Mouse (Mus musculus) hindbrain, embryonic 14.5 days (tissue): ENCODE results near the gene Them7. TPM values are rescaled to one million over a fixed set of nuclear protein-coding genes. Genes with fewer than 3 reads are reported as not detected.

ENCODE experiments used
- ATAC-seq: fragments of 200-750 bp; cut with Nextera tagmentation; 2 replicates; pipeline ENCODE4 v1.8.0; 2017; ENCODE audit warnings: moderate number of reproducible peaks, mild to moderate bottlenecking, moderate TSS enrichment, moderate library complexity; ENCODE audit not compliant: low FRiP score
- DNase-seq: peaks from one replicate; pipeline ENCODE4 v3.0.0-alpha.2; 2015; ENCODE audit warnings: low spot score
- H3K27ac ChIP-seq: fragments of 300-500 bp; sonication (generic); 2 replicates; pipeline ENCODE4 v1.5.1; 2014; ENCODE audit warnings: mild to moderate bottlenecking, moderate library complexity
- H3K27me3 ChIP-seq: fragments of 300-500 bp; sonication (generic); 2 replicates; pipeline ENCODE4 v1.6.1; 2014; ENCODE audit warnings: mild to moderate bottlenecking, low read length, mixed read lengths; ENCODE audit not compliant: control insufficient read depth, insufficient read depth
- H3K36me3 ChIP-seq: fragments of 300-500 bp; sonication (generic); replicated peaks from 2 replicates; pipeline ENCODE4 v1.6.1; 2014; ENCODE audit not compliant: control insufficient read depth, insufficient read depth
- H3K4me1 ChIP-seq: fragments of 300-500 bp; sonication (generic); replicated peaks from 2 replicates; pipeline ENCODE4 v1.6.1; 2014; ENCODE audit warnings: antibody characterized with exemption, low read length, mixed read lengths; ENCODE audit not compliant: control insufficient read depth, insufficient read depth
- H3K4me2 ChIP-seq: fragments of 300-500 bp; sonication (generic); replicated peaks from 2 replicates; pipeline ENCODE4 v1.6.1; 2014; ENCODE audit warnings: mild to moderate bottlenecking, moderate library complexity
- H3K4me3 ChIP-seq: fragments of 300-500 bp; sonication (generic); replicated peaks from 2 replicates; pipeline ENCODE4 v1.5.1; 2014; ENCODE audit warnings: mild to moderate bottlenecking, low read length
- H3K9ac ChIP-seq: fragments of 300-500 bp; sonication (generic); 2 replicates; pipeline ENCODE4 v1.6.1; 2014
- H3K9me3 ChIP-seq: fragments of 300-500 bp; sonication (generic); 2 replicates; pipeline ENCODE4 v1.6.1; 2016; ENCODE audit warnings: low read length; ENCODE audit not compliant: control insufficient read depth
- WGBS: fragments of 180-500 bp; shearing (Covaris S2); extraction: QIAGEN DNeasy Blood & Tissue Kit; methylation state at CpG from one replicate; pipeline ENCODE4 v1.1.7; 2014; 5-methylcytosine and 5-hydroxymethylcytosine counted together
- polyA plus RNA-seq: library from polyadenylated mRNA; unstranded; fragments of >200 nt; fragmentation: Nextera tagmentation; extraction: Ambion mirVana; gene quantifications from 2 replicates; pipeline ENCODE4 v1.2.1, GENCODE M21; 2014

Them7 gene
- polyA plus RNA-seq, result not detected in 2 replicates

DNA sequence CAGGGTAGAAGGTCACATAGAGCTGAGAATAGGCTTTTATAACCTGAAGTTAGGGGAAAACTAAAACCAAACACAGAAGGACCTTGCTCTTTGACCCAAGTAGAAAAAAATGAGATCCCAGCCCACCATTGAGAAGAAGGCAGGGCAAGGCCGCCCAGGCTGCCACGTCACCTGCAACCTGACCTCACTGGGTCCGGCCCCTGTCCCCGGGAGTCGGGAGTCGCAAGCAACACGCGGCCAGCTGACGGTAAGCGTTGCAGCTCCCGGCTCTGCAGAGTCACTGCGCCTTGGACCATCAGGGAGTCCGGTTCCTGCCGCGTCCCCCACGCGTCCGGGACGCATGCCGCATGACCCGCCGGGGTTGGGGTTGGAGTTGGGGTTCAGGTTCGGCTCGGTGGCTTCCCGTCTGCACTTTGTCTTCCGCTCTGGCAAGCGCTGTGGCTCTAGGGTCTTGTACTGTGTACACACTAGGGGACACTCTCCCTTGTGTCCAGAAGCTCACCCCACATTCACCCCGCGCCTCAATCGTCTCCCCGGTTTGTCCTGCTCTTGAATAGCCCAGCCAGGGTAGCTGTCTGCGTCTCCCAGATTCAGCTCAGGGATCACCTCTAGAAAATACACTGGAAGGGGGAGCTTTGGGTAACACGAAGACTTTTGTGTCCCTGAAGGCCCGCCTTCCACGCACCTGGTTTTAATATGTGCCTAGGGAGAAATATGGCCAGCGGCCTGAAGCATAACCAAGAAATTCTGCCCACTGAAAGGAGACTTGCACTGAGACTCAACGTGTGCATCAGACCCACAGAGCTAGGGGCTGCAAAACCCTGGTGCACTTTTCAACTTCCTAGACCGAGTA, at the start of gene Them7:
Gene Them7 (plus strand): TSS at position 187 of the 853 bp plus-strand sequence.
- Histone ChIP-seq H3K4me1 (peaks cover 6% of the 10 kb centered on the region; the same call in 1 of the 2 replicates), H3K9ac (0 out of 2 replicates have a peak within 1 kb of the TSS, but pooled peaks have one; percentile 13), H3K4me3 (peak within 1 kb of the TSS; percentile 28), H3K4me2 (peak within 1 kb of the TSS; percentile 53), H3K36me3 (no peaks in the 10 kb centered on the region), H3K9me3 (no peaks in the 10 kb centered on the region), H3K27ac (no peak within 1 kb of the TSS), H3K27me3 (peaks cover 26% of the 10 kb centered on the region)
- no peak for ATAC-seq
- WGBS, result 4% methylated on average over 38 of the region's 38 CpGs
- no peak for DNase-seq

DNA sequence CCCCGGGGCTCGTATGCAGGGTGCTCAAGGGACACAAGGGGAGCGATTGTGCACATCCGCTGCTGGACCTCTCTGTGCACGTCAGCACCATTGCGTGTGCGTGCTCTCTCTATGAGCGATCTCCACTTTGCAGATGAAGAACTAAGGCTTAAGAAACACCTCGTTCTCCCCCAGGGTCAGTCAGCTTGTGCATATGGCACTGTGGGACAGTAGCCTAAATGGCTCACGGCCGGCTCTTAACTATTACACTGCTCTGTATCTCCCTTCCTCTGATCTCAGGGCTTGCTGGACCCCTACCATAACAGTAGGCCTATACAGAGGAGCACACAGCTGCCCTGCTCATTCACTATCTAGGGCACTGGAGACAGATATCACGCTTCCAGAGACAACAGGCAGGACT, 45.2 kb upstream of the Them7 start:
- Histone ChIP-seq H3K9ac (no peak overlapping the region), H3K4me3 (no peak overlapping the region), H3K36me3 (no peaks in the 10 kb centered on the region), H3K4me1 (no peaks in the 10 kb centered on the region), H3K9me3 (no peaks in the 10 kb centered on the region), H3K4me2 (no peak overlapping the region), H3K27me3 (no peaks in the 10 kb centered on the region), H3K27ac (no peak overlapping the region)
- no peak for DNase-seq
- no peak for ATAC-seq
- WGBS, result 94% methylated on average over 12 of the region's 12 CpGs

- Histone ChIP-seq H3K4me1 (no peaks in the 10 kb centered on the region), H3K9me3 (no peaks in the 10 kb centered on the region), H3K4me3 (no peak overlapping the region), H3K36me3 (no peaks in the 10 kb centered on the region), H3K4me2 (no peak overlapping the region), H3K9ac (no peak overlapping the region), H3K27ac (no peak overlapping the region), H3K27me3 (no peaks in the 10 kb centered on the region)
- DNase-seq, result no peak
- no peak for ATAC-seq
- 25% methylated on average over 6 of the region's 6 CpGs for WGBS
Observed at GRCm38 (mm10) chr2:105182501-105182900, 41.6 kb upstream of the Them7 start.

GRCm38 (mm10) chr2:105185140-105185539, 39.0 kb upstream of the Them7 start:
- Histone ChIP-seq H3K4me1 (no peaks in the 10 kb centered on the region), H3K4me2 (no peak overlapping the region), H3K27me3 (no peaks in the 10 kb centered on the region), H3K36me3 (no peaks in the 10 kb centered on the region), H3K9me3 (no peaks in the 10 kb centered on the region), H3K9ac (no peak overlapping the region), H3K27ac (no peak overlapping the region), H3K4me3 (no peak overlapping the region)
- 89% methylated on average over 3 of the region's 3 CpGs for WGBS
- DNase-seq (no peak), ATAC-seq (no peak)

DNA sequence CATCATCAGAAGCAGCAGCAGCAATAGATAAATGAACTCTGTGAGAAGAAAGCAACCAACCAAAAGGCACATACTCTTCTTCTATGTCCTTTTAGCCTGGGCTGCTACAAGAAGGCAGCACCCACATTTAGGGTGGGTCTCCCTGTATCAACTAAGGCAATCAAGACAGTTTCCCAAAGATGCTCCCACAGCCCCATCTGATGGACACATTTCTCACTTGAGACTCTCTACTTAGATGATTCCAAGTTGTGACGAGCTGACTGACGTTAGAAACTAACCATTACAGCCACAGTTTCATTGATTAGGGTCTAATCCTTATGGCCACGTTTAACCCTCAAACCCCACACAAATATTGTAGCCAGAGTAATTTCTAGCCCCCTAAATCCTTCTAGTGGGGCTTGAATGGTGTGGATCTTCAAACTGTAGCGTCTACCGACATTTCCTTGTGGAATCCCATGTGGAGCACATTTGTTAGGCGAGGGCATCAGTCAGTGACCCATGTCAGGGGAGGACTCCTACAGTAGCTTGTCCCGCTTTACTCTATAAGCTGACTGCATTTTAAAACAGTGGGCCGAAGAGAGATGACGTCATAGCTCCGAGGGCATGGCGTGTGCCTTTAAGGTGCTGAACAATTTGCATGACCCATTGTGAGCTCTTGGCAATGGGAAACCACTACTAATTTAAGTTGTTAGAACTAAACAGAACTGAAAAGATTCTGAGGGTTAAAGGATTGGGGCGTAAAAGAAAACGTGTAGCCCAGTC, 38.2 kb upstream of the Them7 start:
- Histone ChIP-seq H3K36me3 (no peaks in the 10 kb centered on the region), H3K27ac (no peak overlapping the region), H3K4me3 (no peak overlapping the region), H3K27me3 (no peaks in the 10 kb centered on the region), H3K4me2 (no peak overlapping the region), H3K4me1 (no peaks in the 10 kb centered on the region), H3K9ac (no peak overlapping the region), H3K9me3 (no peaks in the 10 kb centered on the region)
- ATAC-seq, result no peak
- DNase-seq, result no peak
- WGBS, result 80% methylated on average over 13 of the region's 13 CpGs

DNA sequence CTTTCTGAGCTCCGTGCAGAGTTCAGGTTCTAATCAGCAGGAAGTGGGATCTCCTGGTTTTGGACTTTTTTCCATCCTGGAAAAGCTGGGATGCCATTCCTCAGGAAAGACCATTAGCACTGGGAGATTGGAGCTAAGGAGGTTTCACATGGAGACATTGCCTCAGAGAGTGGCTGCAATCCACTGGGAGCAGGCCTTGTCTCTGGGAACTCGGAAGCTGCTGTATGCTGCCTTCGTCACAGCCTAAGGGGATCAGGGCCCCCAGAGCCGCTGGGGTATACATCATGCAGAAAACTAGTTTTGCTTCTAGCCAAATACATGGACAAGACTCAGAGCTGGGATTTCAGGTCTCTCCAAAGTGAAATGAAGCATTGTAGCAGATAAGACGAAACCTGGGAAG, 37.5 kb upstream of the Them7 start:
- no peaks in the 10 kb centered on the region for H3K36me3 ChIP-seq
- DNase-seq, result no peak
- 77% methylated on average over 5 of the region's 5 CpGs for WGBS

GRCm38 (mm10) chr2:105188182-105188581, 35.9 kb upstream of the Them7 start:
- ATAC-seq, result no peak
- Histone ChIP-seq H3K36me3 (no peaks in the 10 kb centered on the region), H3K27ac (no peak overlapping the region), H3K27me3 (no peaks in the 10 kb centered on the region), H3K4me3 (no peak overlapping the region), H3K4me1 (no peaks in the 10 kb centered on the region), H3K9me3 (no peaks in the 10 kb centered on the region), H3K9ac (no peak overlapping the region), H3K4me2 (no peak overlapping the region)
- DNase-seq, result no peak
- WGBS, result 80% methylated on average over 10 of the region's 10 CpGs

More for the DNA sequence above, 37.5 kb upstream of the Them7 start:
- no peak overlapping the region for H3K9ac ChIP-seq
- H3K9me3 ChIP-seq, result no peaks in the 10 kb centered on the region
- H3K4me3 ChIP-seq, result no peak overlapping the region
- no peaks in the 10 kb centered on the region for H3K27me3 ChIP-seq
- no peaks in the 10 kb centered on the region for H3K4me1 ChIP-seq
- no peak for ATAC-seq
- no peak overlapping the region for H3K4me2 ChIP-seq
- H3K27ac ChIP-seq, result no peak overlapping the region

GRCm38 (mm10) chr2:105189352-105189751, 34.8 kb upstream of the Them7 start:
- Histone ChIP-seq H3K4me2 (no peak overlapping the region), H3K4me1 (no peaks in the 10 kb centered on the region), H3K27me3 (no peaks in the 10 kb centered on the region), H3K36me3 (no peaks in the 10 kb centered on the region), H3K9me3 (no peaks in the 10 kb centered on the region), H3K9ac (no peak overlapping the region), H3K4me3 (no peak overlapping the region), H3K27ac (no peak overlapping the region)
- ATAC-seq (no peak), DNase-seq (no peak)
- WGBS, result 26% methylated on average over 5 of the region's 5 CpGs

DNA sequence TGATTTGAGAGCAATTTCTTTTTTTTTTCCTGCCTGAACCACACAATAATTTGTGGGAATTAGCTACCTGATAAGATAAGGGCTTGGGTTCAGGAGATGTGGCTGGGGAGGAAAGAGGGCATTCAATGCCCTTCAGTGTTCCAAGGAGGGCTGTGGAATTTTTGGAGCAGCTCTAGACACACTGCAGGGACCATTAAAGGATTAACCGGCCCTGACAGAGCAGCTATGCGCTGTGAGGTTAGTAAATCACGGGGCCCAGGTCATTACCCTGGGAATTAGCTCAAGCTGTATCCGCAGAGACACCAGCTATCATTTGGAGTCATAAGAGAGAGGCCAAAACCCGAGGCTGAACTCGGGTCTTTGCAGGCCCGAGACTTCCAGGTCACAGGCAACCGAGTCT, 24.0 kb upstream of the Them7 start:
- no peak overlapping the region for H3K27ac ChIP-seq
- no peaks in the 10 kb centered on the region for H3K36me3 ChIP-seq
- WGBS, result 65% methylated on average over 8 of the region's 8 CpGs
- no peak overlapping the region for H3K9ac ChIP-seq
- no peak overlapping the region for H3K4me3 ChIP-seq
- ATAC-seq, result no peak
- no peak overlapping the region for H3K4me2 ChIP-seq
- H3K4me1 ChIP-seq, result no peaks in the 10 kb centered on the region
- H3K9me3 ChIP-seq, result no peaks in the 10 kb centered on the region
- no peaks in the 10 kb centered on the region for H3K27me3 ChIP-seq
- DNase-seq, result no peak
